Mouse (Mus musculus) hindbrain, embryonic 10.5 days (tissue): Measurements from ENCODE around the gene Hnrnpk. TPM values are rescaled to one million over a fixed set of nuclear protein-coding genes. Genes with fewer than 3 reads are reported as not detected.
"Not testable (repeated sequence)": the region's sequence is repeated elsewhere in the genome, so short reads cannot be mapped to it uniquely, and the experiment has no call there.

Experiments
- DNase-seq: peaks from one replicate; pipeline ENCODE4 v3.0.0-alpha.2; 2017; ENCODE audit warnings: low spot score
- H3K27ac ChIP-seq: fragments of 300-500 bp; sonication (generic); 2 replicates; pipeline ENCODE4 v1.5.1; 2016; ENCODE audit warnings: mild to moderate bottlenecking, moderate library complexity
- H3K27me3 ChIP-seq: fragments of 300-500 bp; sonication (generic); 2 replicates; pipeline ENCODE4 v1.6.1; 2016; ENCODE audit warnings: mild to moderate bottlenecking; ENCODE audit not compliant: poor library complexity, insufficient read depth, severe bottlenecking
- H3K36me3 ChIP-seq: fragments of 300-500 bp; sonication (generic); 2 replicates; pipeline ENCODE4 v1.6.1; 2016; ENCODE audit warnings: mild to moderate bottlenecking, moderate library complexity
- H3K4me1 ChIP-seq: fragments of 300-500 bp; sonication (generic); replicated peaks from 2 replicates; pipeline ENCODE4 v1.6.1; 2016; ENCODE audit warnings: mild to moderate bottlenecking
- H3K4me3 ChIP-seq: fragments of 300-500 bp; sonication (generic); 2 replicates; pipeline ENCODE4 v1.5.1; 2016; ENCODE audit warnings: mild to moderate bottlenecking, moderate library complexity
- H3K9me3 ChIP-seq: fragments of 300-500 bp; sonication (generic); 2 replicates; pipeline ENCODE4 v1.6.1; 2016; ENCODE audit warnings: mild to moderate bottlenecking, moderate library complexity
- WGBS: fragments of 180-500 bp; shearing (Covaris S2); methylation state at CpG from one replicate; pipeline ENCODE4 v1.1.7; 2016; 5-methylcytosine and 5-hydroxymethylcytosine counted together
- polyA plus RNA-seq: library from polyadenylated mRNA; unstranded; fragments of >200 nt; fragmentation: Nextera tagmentation; extraction: Ambion mirVana; gene quantifications from 2 replicates; pipeline ENCODE4 v1.2.1, GENCODE M21; 2016

Gene Hnrnpk
- polyA plus RNA-seq, 1 experiment from 2014 or later = 1,809 TPM

- peaks cover 38% of the 10 kb centered on the region for H3K36me3 ChIP-seq
- peak; percentile 74 for DNase-seq
- H3K27me3 ChIP-seq = no peaks in the 10 kb centered on the region
- 4% methylated on average over 80 of the region's 80 CpGs for WGBS
- H3K27ac ChIP-seq = peak within 1 kb of the TSS; percentile 90
- H3K4me1 ChIP-seq = peaks cover 18% of the 10 kb centered on the region; the same call in 1 of the 2 replicates
- peak within 1 kb of the TSS; percentile 71 for H3K4me3 ChIP-seq
- peaks cover 25% of the 10 kb centered on the region for H3K9me3 ChIP-seq
Measured at GRCm38 (mm10) chr13:58384779-58385546, 18.2 kb downstream of the Hnrnpk start, which contains the start of gene 2210016F16Rik. 2210016F16Rik (minus strand) TSS chr13:58385225.

GRCm38 (mm10) chr13:58384371-58384770, 18.8 kb downstream of the Hnrnpk start:
- WGBS = 59% methylated on average over 11 of the region's 11 CpGs
- no peaks in the 10 kb centered on the region for H3K27me3 ChIP-seq

GRCm38 (mm10) chr13:58373153-58373470, 30.0 kb downstream of the Hnrnpk start:
- no peak overlapping the region for H3K27ac ChIP-seq
- H3K4me3 ChIP-seq = no peak overlapping the region
- H3K4me1 ChIP-seq = no peaks in the 10 kb centered on the region
- H3K27me3 ChIP-seq = no peaks in the 10 kb centered on the region
- H3K9me3 ChIP-seq = peaks cover 10% of the 10 kb centered on the region; the same call in 1 of the 2 replicates
- DNase-seq = no peak
- H3K36me3 ChIP-seq = no peaks in the 10 kb centered on the region
- WGBS = 90% methylated on average over 2 of the region's 2 CpGs

More at GRCm38 (mm10) chr13:58384371-58384770, 18.8 kb downstream of the Hnrnpk start:
- H3K27ac ChIP-seq = peak overlapping the region; percentile 90; the same call in 1 of the 2 replicates
- H3K4me3 ChIP-seq = peak overlapping the region; percentile 71
- peaks cover 30% of the 10 kb centered on the region for H3K9me3 ChIP-seq
- peaks cover 39% of the 10 kb centered on the region for H3K36me3 ChIP-seq
- no peak for DNase-seq
- H3K4me1 ChIP-seq = peaks cover 18% of the 10 kb centered on the region; the same call in 1 of the 2 replicates

- no peaks in the 10 kb centered on the region for H3K27me3 ChIP-seq
- 89% methylated on average over 5 of the region's 5 CpGs for WGBS
- no peak for DNase-seq
- peaks cover 10% of the 10 kb centered on the region; the same call in 1 of the 2 replicates for H3K9me3 ChIP-seq
- no peaks in the 10 kb centered on the region for H3K36me3 ChIP-seq
- no peak overlapping the region for H3K27ac ChIP-seq
- H3K4me3 ChIP-seq = no peak overlapping the region
- no peaks in the 10 kb centered on the region for H3K4me1 ChIP-seq
Measured at GRCm38 (mm10) chr13:58372278-58373152, 30.6 kb downstream of the Hnrnpk start.

GRCm38 (mm10) chr13:58368835-58369234, 34.3 kb downstream of the Hnrnpk start:
- Histone ChIP-seq H3K4me3 (no peak overlapping the region), H3K4me1 (no peaks in the 10 kb centered on the region), H3K27ac (no peak overlapping the region), H3K36me3 (no peaks in the 10 kb centered on the region), H3K9me3 (no peaks in the 10 kb centered on the region), H3K27me3 (no peaks in the 10 kb centered on the region)
- DNase-seq = no peak
- 84% methylated on average over 4 of the region's 4 CpGs for WGBS

- no peak for DNase-seq
- no peaks in the 10 kb centered on the region for H3K9me3 ChIP-seq
- no peaks in the 10 kb centered on the region for H3K36me3 ChIP-seq
- WGBS = 77% methylated on average over 1 of the region's 1 CpGs
- no peaks in the 10 kb centered on the region for H3K4me1 ChIP-seq
- no peak overlapping the region for H3K4me3 ChIP-seq
- H3K27me3 ChIP-seq = no peaks in the 10 kb centered on the region
- H3K27ac ChIP-seq = no peak overlapping the region
Measured at GRCm38 (mm10) chr13:58367641-58368040, 35.5 kb downstream of the Hnrnpk start.

- Histone ChIP-seq H3K27ac (no peak overlapping the region), H3K27me3 (no peaks in the 10 kb centered on the region), H3K36me3 (no peaks in the 10 kb centered on the region), H3K4me1 (no peaks in the 10 kb centered on the region), H3K4me3 (no peak overlapping the region), H3K9me3 (no peaks in the 10 kb centered on the region)
- DNase-seq = no peak
- WGBS = 90% methylated on average over 3 of the region's 3 CpGs
Measured at GRCm38 (mm10) chr13:58366373-58366772, 36.8 kb downstream of the Hnrnpk start.

- H3K27me3 ChIP-seq = not testable (repeated sequence)
- 84% methylated on average over 8 of the region's 8 CpGs for WGBS
Measured at GRCm38 (mm10) chr13:58365179-58365578, 38.0 kb downstream of the Hnrnpk start.

GRCm38 (mm10) chr13:58364353-58365175, 38.6 kb downstream of the Hnrnpk start:
- 79% methylated on average over 8 of the region's 8 CpGs for WGBS
- Histone ChIP-seq H3K27ac (no peak overlapping the region), H3K36me3 (no peaks in the 10 kb centered on the region), H3K9me3 (no peaks in the 10 kb centered on the region), H3K27me3 (no peaks in the 10 kb centered on the region), H3K4me3 (no peak overlapping the region), H3K4me1 (no peaks in the 10 kb centered on the region)
- DNase-seq = no peak

More at GRCm38 (mm10) chr13:58365179-58365578, 38.0 kb downstream of the Hnrnpk start:
- H3K36me3 ChIP-seq, DNase-seq, H3K27ac ChIP-seq, H3K4me1 ChIP-seq, H3K9me3 ChIP-seq, H3K4me3 ChIP-seq: not testable (repeated sequence)

- DNase-seq = no peak
- H3K4me1 ChIP-seq = peaks cover 11% of the 10 kb centered on the region; the same call in 1 of the 2 replicates
- peak overlapping the region; percentile 74 for H3K4me3 ChIP-seq
- no peaks in the 10 kb centered on the region for H3K36me3 ChIP-seq
- H3K27ac ChIP-seq = no peak overlapping the region
- H3K9me3 ChIP-seq = no peaks in the 10 kb centered on the region
- H3K27me3 ChIP-seq = peaks cover 16% of the 10 kb centered on the region; the same call in 1 of the 2 replicates
- WGBS = 6% methylated on average over 7 of the region's 7 CpGs
Measured at GRCm38 (mm10) chr13:58359304-58359653, 43.9 kb downstream of the Hnrnpk start.

GRCm38 (mm10) chr13:58358629-58359303, 44.4 kb downstream of the Hnrnpk start, which contains the start of gene Kif27:
Kif27 (minus strand) TSS chr13:58359122.
- Histone ChIP-seq H3K4me1 (peaks cover 11% of the 10 kb centered on the region; the same call in 1 of the 2 replicates), H3K9me3 (no peaks in the 10 kb centered on the region), H3K27me3 (peaks cover 16% of the 10 kb centered on the region; the same call in 1 of the 2 replicates), H3K27ac (peak within 1 kb of the TSS; percentile 79), H3K4me3 (peak within 1 kb of the TSS; percentile 74), H3K36me3 (no peaks in the 10 kb centered on the region)
- DNase-seq = peak; percentile 89
- WGBS = under 1% methylated on average over 85 of the region's 85 CpGs

- Histone ChIP-seq H3K4me3 (no peak overlapping the region), H3K4me1 (no peaks in the 10 kb centered on the region), H3K27ac (no peak overlapping the region), H3K27me3 (peaks cover 11% of the 10 kb centered on the region; the same call in 1 of the 2 replicates), H3K36me3 (no peaks in the 10 kb centered on the region), H3K9me3 (no peaks in the 10 kb centered on the region)
- DNase-seq = no peak
Measured at GRCm38 (mm10) chr13:58352996-58353395, 50.1 kb downstream of the Hnrnpk start.
